Mouse (Mus musculus): ENCODE data around the gene Ttc30b.
A peak's percentile ranks its signal among the peaks of the same experiment; 100 is the strongest.
"Not testable (repeated sequence)": the region's sequence is repeated elsewhere in the genome, so short reads cannot be mapped to it uniquely, and the experiment has no call there.

Ttc30b gene

GRCm38 (mm10) chr2:75938117-75939063, at the start of gene Ttc30b:
Gene Ttc30b (minus strand): TSS chr2:75938585.
- DNase-seq (ENCODE audit: low spot score in 2 of 2): peak; percentile 68 to 86

GRCm38 (mm10) chr2:75987739-75988138, 49.4 kb upstream of the Ttc30b start:
- no peak for DNase-seq (ENCODE audit: low spot score in 2 of 2)

DNA sequence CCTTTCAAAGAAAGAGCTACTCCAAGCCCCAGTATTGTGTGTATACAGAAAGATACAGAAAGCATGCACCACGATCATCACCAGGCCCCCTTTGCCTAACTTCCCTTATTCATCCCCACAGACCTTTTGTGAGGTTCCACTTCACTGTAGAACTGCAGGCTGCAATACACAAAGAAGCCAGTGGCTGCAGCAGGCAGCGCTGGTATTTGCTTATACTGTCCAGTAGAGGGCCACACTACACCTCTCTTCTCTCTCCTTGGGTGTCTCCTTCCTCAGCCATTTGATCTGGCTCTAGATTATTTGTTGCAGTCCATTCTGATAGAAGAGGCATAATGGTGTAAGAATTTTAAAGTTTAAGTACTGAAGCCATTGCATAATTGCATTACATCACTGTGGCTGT, 46.7 kb upstream of the Ttc30b start:
- peak; percentile 27 to 44 for DNase-seq (ENCODE audit: low spot score in 2 of 2)

- no peak for DNase-seq (ENCODE audit: low spot score in 2 of 2)
Observed at GRCm38 (mm10) chr2:75983847-75984246, 45.5 kb upstream of the Ttc30b start.

DNA sequence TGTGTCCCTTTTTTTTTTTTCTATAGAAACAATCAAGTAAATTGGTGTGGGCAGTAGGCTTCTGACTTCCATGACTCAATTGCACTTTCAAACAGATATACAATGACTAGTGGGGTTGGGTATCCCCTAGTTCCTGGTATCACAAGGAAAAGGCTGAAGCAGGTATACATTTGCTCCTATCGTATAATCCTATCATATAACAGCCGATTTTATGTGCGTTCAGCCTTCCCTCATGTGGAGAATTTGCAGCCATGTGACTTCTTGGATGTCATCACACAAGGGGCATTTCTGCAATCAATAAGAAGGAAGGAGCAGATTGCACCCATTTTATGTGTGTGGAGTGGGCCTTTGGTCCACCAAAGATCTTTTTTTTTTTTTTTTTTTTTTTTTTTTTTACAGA, 44.7 kb upstream of the Ttc30b start:
- DNase-seq (ENCODE audit: low spot score in 2 of 2): no peak

DNA sequence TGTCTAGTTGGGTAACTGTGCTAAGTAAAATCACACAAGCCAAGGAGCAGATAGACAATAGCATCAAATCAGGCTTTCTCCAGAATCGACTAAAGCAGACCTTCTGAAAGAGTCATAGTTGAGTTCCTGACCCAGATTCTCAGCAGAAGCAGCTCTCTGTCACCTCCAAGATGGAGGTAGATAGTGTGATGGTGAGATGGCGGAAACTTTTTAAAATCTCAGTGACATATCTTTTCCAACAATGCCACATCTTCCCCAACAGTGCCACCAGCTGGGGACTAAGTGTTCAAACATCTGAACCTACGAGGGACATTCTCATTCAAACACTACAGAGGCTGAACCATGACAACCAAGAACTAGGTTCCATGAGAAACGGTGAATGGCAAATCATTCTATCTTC, 44.2 kb upstream of the Ttc30b start:
- DNase-seq (ENCODE audit: low spot score in 2 of 2): no peak

DNA sequence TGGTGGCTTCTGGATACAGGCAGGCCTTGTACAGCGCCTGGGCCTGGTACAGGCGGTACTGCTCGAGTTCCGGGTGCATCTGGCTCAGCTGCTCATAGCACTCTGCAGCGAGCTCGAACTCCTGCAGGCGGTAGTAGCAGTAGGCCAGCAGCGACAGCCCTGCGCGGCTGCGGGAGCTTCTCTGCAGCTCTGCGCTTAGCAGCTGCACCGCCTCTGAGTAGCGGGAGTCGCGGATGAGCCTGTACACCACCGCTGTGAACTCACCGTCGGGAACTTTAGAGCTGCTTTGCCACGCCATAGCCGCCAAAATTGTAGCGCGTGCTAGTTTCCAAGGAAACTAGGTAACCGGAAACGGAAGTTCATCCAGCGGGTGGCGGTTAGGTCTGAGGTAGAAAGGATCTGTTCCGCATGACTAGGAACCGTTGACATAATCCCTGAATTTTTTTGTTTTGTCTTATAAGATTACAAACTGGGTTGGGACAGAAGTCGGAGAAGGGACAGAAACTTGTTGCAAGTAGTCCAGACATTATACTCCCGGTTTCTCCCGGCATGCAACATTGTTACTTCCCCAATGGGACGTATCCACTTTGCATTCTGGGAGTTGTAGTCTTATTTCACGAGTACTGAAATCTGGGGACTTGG, 43.2 kb upstream of the Ttc30b start, which contains the start of gene Ttc30a1:
Gene Ttc30a1, minus strand, starts transcription at position 528 of the 642 bp plus-strand sequence.
- DNase-seq (ENCODE audit: low spot score in 2 of 2): peak; percentile 79 to 89

GRCm38 (mm10) chr2:75980933-75981439, 42.6 kb upstream of the Ttc30b start:
- not testable (repeated sequence) for DNase-seq (ENCODE audit: low spot score in 2 of 2)

DNA sequence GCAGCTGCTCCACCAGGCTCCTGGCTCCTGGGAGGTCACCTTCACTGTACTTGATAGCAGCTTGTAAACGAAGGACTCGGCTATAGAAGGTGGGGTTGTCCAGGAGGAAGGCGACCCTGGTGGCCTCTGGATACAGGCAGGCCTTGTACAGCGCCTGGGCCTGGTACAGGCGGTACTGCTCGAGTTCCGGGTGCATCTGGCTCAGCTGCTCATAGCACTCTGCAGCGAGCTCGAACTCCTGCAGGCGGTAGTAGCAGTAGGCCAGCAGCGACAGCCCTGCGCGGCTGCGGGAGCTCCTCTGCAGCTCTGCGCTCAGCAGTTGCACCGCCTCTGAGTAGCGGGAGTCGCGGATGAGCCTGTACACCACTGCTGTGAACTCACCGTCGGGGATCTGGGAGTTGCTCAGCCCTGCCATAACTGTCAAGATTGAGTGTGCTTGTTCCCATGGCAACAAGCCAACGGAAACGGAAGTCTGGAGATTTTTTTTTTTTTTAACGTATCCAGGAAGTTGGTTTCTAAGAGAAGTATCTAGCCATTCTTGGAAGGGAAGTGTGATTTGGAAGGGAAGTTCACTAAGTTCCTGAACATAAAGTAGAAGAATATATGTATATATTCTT, 39.5 kb upstream of the Ttc30b start, which contains the start of gene Ttc30a2:
Gene Ttc30a2, minus strand, starts transcription at position 419 of the 617 bp plus-strand sequence.
- DNase-seq (ENCODE audit: low spot score in 2 of 2): peak; percentile 59 to 61

- not testable (repeated sequence) for DNase-seq (ENCODE audit: low spot score in 2 of 2)
Observed at GRCm38 (mm10) chr2:75976070-75976469, 37.7 kb upstream of the Ttc30b start.

DNA sequence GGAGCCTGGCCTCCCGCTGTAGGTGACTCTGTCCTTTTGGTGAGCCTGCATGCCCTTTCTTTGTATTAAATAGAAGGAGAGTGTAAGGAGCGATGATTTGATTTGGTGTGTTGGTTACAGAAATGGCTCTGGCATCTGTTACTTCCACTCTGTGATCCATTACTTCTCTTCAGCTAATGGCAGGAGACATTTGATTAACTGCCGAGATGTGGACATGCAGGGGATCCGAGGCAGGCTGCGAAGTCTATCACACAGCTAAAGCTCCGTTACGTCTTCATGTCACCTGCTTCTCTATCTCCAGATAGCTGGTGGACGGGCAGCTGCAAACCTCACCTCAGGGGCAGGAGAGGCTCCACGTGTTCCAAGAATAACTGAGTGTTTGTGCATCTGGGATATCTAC, 35.7 kb upstream of the Ttc30b start:
- DNase-seq (ENCODE audit: low spot score in 2 of 2): no peak

- DNase-seq (ENCODE audit: low spot score in 2 of 2): peak; percentile 61 to 74
Observed at GRCm38 (mm10) chr2:75964972-75965371, 26.6 kb upstream of the Ttc30b start.

DNA sequence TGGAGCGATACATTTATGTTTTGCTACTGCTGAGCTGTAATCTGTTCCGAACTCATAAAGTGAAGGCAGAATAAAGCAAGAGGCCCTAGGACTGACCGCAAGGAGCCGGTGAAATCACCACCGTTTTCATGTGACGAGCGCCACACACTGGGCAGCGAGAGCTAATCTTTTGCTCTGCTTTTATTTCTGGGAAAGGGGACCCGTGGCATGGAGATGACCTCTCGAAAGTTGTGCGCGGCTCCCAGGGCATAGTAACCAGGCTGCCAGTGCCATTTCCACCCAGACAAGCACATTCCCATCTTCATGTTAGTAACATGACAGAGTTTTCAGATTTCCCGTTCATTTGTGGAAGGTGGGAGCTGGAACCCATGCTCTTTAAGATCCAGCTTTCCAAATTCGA, 26.1 kb upstream of the Ttc30b start:
- peak; percentile 58 to 67 for DNase-seq (ENCODE audit: low spot score in 2 of 2)

GRCm38 (mm10) chr2:75964051-75964450, 25.7 kb upstream of the Ttc30b start:
- DNase-seq (ENCODE audit: low spot score in 2 of 2): no peak

- DNase-seq (ENCODE audit: low spot score in 2 of 2): no peak
Observed at GRCm38 (mm10) chr2:75963211-75963840, 24.9 kb upstream of the Ttc30b start.

- peak; percentile 39 to 51 for DNase-seq (ENCODE audit: low spot score in 2 of 2)
Observed at GRCm38 (mm10) chr2:75960366-75961330, 22.3 kb upstream of the Ttc30b start.

- DNase-seq (ENCODE audit: low spot score in 2 of 2): peak in 1 of 2 experiments; percentile 25
Observed at GRCm38 (mm10) chr2:75959850-75960365, 21.5 kb upstream of the Ttc30b start.

- peak in 1 of 2 experiments; percentile 25 for DNase-seq (ENCODE audit: low spot score in 2 of 2)
Observed at GRCm38 (mm10) chr2:75959183-75959849, 20.9 kb upstream of the Ttc30b start.

DNA sequence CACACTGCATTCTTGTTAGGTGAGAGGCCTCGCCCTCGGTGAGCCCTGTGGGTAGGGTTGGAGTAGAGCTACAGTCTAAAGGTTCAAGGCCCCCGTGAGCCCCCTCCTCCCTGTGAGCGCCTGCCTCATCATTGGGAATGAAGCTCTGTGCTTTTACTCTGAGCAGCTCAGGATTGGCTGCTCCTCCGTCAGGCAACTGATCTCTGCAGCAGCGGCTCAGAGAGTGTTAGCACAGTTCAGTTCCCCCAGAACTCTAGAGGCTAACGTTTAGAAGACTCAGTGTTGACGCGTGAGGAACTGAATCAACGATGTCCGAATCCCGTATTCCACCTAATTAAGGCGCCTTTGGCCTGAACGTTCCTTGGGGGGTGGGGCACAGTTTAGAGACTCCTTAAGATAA, 17.3 kb upstream of the Ttc30b start:
- DNase-seq (ENCODE audit: low spot score in 2 of 2): no peak
